Mouse (Mus musculus) olfactory bulb, adult 2 months (tissue): ENCODE results near the gene Nlrc4. TPM values are rescaled to one million over a fixed set of nuclear protein-coding genes. Genes with fewer than 3 reads are reported as not detected.

ENCODE experiments used
- H3K27ac ChIP-seq: fragments of 200-500 bp; 2 replicates; pipeline ENCODE4 v1.5.1; 2012; ENCODE audit warnings: low read depth, low read length; ENCODE audit not compliant: insufficient read depth
- H3K4me1 ChIP-seq: fragments of 200-500 bp; 2 replicates; pipeline ENCODE4 v1.6.1; 2012; ENCODE audit warnings: low read length; ENCODE audit not compliant: control insufficient read depth, insufficient read depth
- H3K4me3 ChIP-seq: fragments of 200-500 bp; 2 replicates; pipeline ENCODE4 v1.5.1; 2012; ENCODE audit warnings: mild to moderate bottlenecking, low read depth, low read length, moderate library complexity; ENCODE audit not compliant: insufficient read depth
- CTCF ChIP-seq: fragments of 200-500 bp; IDR thresholded peaks from 2 replicates; pipeline ENCODE4 v1.5.1; 2012; ENCODE audit warnings: low read depth, mild to moderate bottlenecking, low read length, moderate library complexity; ENCODE audit not compliant: insufficient read depth
- POLR2A ChIP-seq: fragments of 200-500 bp; IDR thresholded peaks from 2 replicates; pipeline ENCODE4 v1.6.1; 2012; ENCODE audit warnings: mild to moderate bottlenecking, low read depth, low read length, moderate library complexity; ENCODE audit not compliant: insufficient read depth
- WGBS: fragments of 180-500 bp; shearing (Covaris S2); methylation state at CpG from one replicate; pipeline ENCODE4 v1.1.7; 2018; 5-methylcytosine and 5-hydroxymethylcytosine counted together
- polyA plus RNA-seq: library from polyadenylated mRNA; stranded (reverse); fragments of >200 nt; gene quantifications from 2 replicates; pipeline ENCODE4 v1.2.4, GENCODE M21; 2012; ENCODE audit warnings: low replicate concordance; ENCODE audit not compliant: missing spikeins, insufficient read depth, insufficient read length

Nlrc4 gene
- polyA plus RNA-seq, 1 experiment: not detected

- Histone ChIP-seq H3K4me3 (no peak overlapping the region), H3K4me1 (no peaks in the 10 kb centered on the region), H3K27ac (no peak overlapping the region)
- TF ChIP-seq POLR2A (no peak), CTCF (no peak)
Measured at GRCm38 (mm10) chr17:74463510-74463909, 4.6 kb upstream of the Nlrc4 start.

GRCm38 (mm10) chr17:74457972-74458677, 817 bp downstream of the Nlrc4 start:
- WGBS: 82% methylated on average over 10 of the region's 10 CpGs
- H3K4me3 ChIP-seq: no peak overlapping the region
- no peak for TF ChIP-seq CTCF
- no peak overlapping the region for H3K27ac ChIP-seq
- no peaks in the 10 kb centered on the region for H3K4me1 ChIP-seq

- Histone ChIP-seq H3K27ac (no peak overlapping the region), H3K4me3 (no peak overlapping the region), H3K4me1 (no peaks in the 10 kb centered on the region)
- WGBS: 98% methylated on average over 5 of the region's 5 CpGs
- TF ChIP-seq CTCF (no peak), POLR2A (no peak)
Measured at GRCm38 (mm10) chr17:74456825-74457224, 2.1 kb downstream of the Nlrc4 start.

GRCm38 (mm10) chr17:74455426-74455825, 3.5 kb downstream of the Nlrc4 start:
- H3K4me1 ChIP-seq: no peaks in the 10 kb centered on the region
- no peak overlapping the region for H3K27ac ChIP-seq
- H3K4me3 ChIP-seq: no peak overlapping the region
- WGBS: 93% methylated on average over 4 of the region's 4 CpGs
- TF ChIP-seq POLR2A: no peak
- no peak for TF ChIP-seq CTCF

GRCm38 (mm10) chr17:74454660-74455059, 4.3 kb downstream of the Nlrc4 start:
- no peaks in the 10 kb centered on the region for H3K4me1 ChIP-seq
- no peak overlapping the region for H3K4me3 ChIP-seq
- 90% methylated on average over 1 of the region's 1 CpGs for WGBS
- TF ChIP-seq POLR2A (no peak), CTCF (no peak)
- H3K27ac ChIP-seq: no peak overlapping the region

- Histone ChIP-seq H3K4me1 (no peaks in the 10 kb centered on the region), H3K27ac (no peak overlapping the region), H3K4me3 (no peak overlapping the region)
- TF ChIP-seq CTCF (no peak), POLR2A (no peak)
- 75% methylated on average over 3 of the region's 3 CpGs for WGBS
Measured at GRCm38 (mm10) chr17:74453928-74454327, 5.0 kb downstream of the Nlrc4 start.

- H3K27ac ChIP-seq: no peak overlapping the region
- TF ChIP-seq POLR2A (no peak), CTCF (no peak)
- H3K4me1 ChIP-seq: no peaks in the 10 kb centered on the region
- no peak overlapping the region for H3K4me3 ChIP-seq
- WGBS: 92% methylated on average over 10 of the region's 10 CpGs
Measured at GRCm38 (mm10) chr17:74449776-74450175, 9.2 kb downstream of the Nlrc4 start.

GRCm38 (mm10) chr17:74440486-74440885, 18.5 kb downstream of the Nlrc4 start:
- Histone ChIP-seq H3K4me3 (no peak overlapping the region), H3K4me1 (no peaks in the 10 kb centered on the region), H3K27ac (no peak overlapping the region)
- 78% methylated on average over 5 of the region's 5 CpGs for WGBS
- TF ChIP-seq CTCF: no peak
- no peak for TF ChIP-seq POLR2A

GRCm38 (mm10) chr17:74437762-74438161, 21.2 kb downstream of the Nlrc4 start:
- TF ChIP-seq POLR2A: no peak
- TF ChIP-seq CTCF: no peak
- Histone ChIP-seq H3K27ac (no peak overlapping the region), H3K4me1 (no peaks in the 10 kb centered on the region), H3K4me3 (no peak overlapping the region)
- WGBS: 85% methylated on average over 9 of the region's 9 CpGs
